Mouse (Mus musculus): ENCODE measurements around the gene Igsf9b.

- TF ChIP-seq CTCF (IDR thresholded peaks at IDR 0.05; ENCODE audit: borderline replicate concordance, insufficient read depth, low read depth, low read length) (no peak), POLR2A (IDR thresholded peaks at IDR 0.05; ENCODE audit: borderline replicate concordance, insufficient read depth, low read length) (no peak)
These were observed 21.5 kb upstream of the Igsf9b start for GRCm38 (mm10) chr9:27277401-27278087.
